Mouse (Mus musculus) heart, embryonic 13.5 days (tissue): ENCODE data around the gene Psma6. TPM values are rescaled to one million over a fixed set of nuclear protein-coding genes. Genes with fewer than 3 reads are reported as not detected.

ENCODE experiments used
- ATAC-seq: fragments of 200-750 bp; cut with Nextera tagmentation; 2 replicates; pipeline ENCODE4 v1.8.0; 2017; ENCODE audit warnings: moderate TSS enrichment; ENCODE audit not compliant: insufficient number of reproducible peaks, low FRiP score, low TSS enrichment; ENCODE audit errors: extremely low read depth
- H3K27ac ChIP-seq: fragments of 300-500 bp; sonication (generic); replicated peaks from 2 replicates; pipeline ENCODE4 v1.5.1; 2015; ENCODE audit warnings: moderate library complexity, mild to moderate bottlenecking, inconsistent platforms
- H3K27me3 ChIP-seq: fragments of 300-500 bp; sonication (generic); replicated peaks from 2 replicates; pipeline ENCODE4 v1.6.1; 2015; ENCODE audit warnings: mild to moderate bottlenecking, inconsistent platforms
- H3K36me3 ChIP-seq: fragments of 300-500 bp; sonication (generic); 2 replicates; pipeline ENCODE4 v1.6.1; 2015; ENCODE audit warnings: mild to moderate bottlenecking, inconsistent platforms
- H3K4me1 ChIP-seq: fragments of 300-500 bp; sonication (generic); 2 replicates; pipeline ENCODE4 v1.6.1; 2015; ENCODE audit warnings: inconsistent platforms
- H3K4me2 ChIP-seq: fragments of 300-500 bp; sonication (generic); 2 replicates; pipeline ENCODE4 v1.6.1; 2015; ENCODE audit warnings: inconsistent platforms, mild to moderate bottlenecking, moderate library complexity
- H3K4me3 ChIP-seq: fragments of 300-500 bp; sonication (generic); 2 replicates; pipeline ENCODE4 v1.5.1; 2015; ENCODE audit warnings: moderate library complexity, mild to moderate bottlenecking, inconsistent platforms
- H3K9ac ChIP-seq: fragments of 300-500 bp; sonication (generic); 2 replicates; pipeline ENCODE4 v1.6.1; 2015; ENCODE audit warnings: inconsistent platforms, mild to moderate bottlenecking, moderate library complexity
- H3K9me3 ChIP-seq: fragments of 300-500 bp; sonication (generic); 2 replicates; pipeline ENCODE4 v1.6.1; 2016; ENCODE audit warnings: inconsistent platforms
- WGBS: fragments of 180-500 bp; shearing (Covaris S2); methylation state at CpG from one replicate; pipeline ENCODE4 v1.1.7; 2015; ENCODE audit warnings: mixed read lengths; 5-methylcytosine and 5-hydroxymethylcytosine counted together
- polyA plus RNA-seq: library from polyadenylated mRNA; unstranded; fragments of >200 nt; fragmentation: Nextera tagmentation; extraction: Ambion mirVana; gene quantifications from 2 replicates; pipeline ENCODE4 v1.2.1, GENCODE M21; 2015

Gene Psma6
- polyA plus RNA-seq, 1 experiment from 2014 or later, result 321 TPM

GRCm38 (mm10) chr12:55440416-55440815, 56.4 kb downstream of the Psma6 start:
- Histone ChIP-seq H3K4me2 (no peak overlapping the region), H3K27me3 (no peaks in the 10 kb centered on the region), H3K4me1 (peaks cover 51% of the 10 kb centered on the region), H3K9me3 (no peaks in the 10 kb centered on the region), H3K27ac (no peak overlapping the region), H3K4me3 (no peak overlapping the region), H3K36me3 (no peaks in the 10 kb centered on the region), H3K9ac (no peak overlapping the region)
- ATAC-seq, result no peak
- 76% methylated on average over 5 of the region's 5 CpGs for WGBS

DNA sequence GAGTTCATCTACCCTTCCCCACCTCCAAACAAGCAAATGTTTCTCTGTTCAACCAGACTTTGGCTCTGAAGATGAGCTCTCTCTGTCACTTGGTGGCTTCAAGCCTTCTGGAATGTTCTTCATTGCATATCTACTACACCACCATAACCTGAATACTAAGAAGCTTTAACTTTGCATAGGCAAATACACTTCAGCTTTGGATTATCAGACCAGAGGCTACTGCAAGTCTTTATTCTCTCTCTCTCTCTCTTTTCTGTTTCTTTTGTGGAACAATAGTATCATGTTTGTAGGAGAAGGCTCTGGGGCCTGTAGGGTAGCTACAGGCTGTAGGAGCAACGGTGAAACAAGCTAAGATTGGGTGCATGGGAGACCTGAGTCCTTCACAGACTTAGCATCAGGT, 58.2 kb downstream of the Psma6 start:
- no peaks in the 10 kb centered on the region for H3K27me3 ChIP-seq
- no peaks in the 10 kb centered on the region for H3K9me3 ChIP-seq
- peaks cover 61% of the 10 kb centered on the region for H3K4me1 ChIP-seq
- ATAC-seq, result no peak
- 88% methylated on average over 1 of the region's 1 CpGs for WGBS
- H3K36me3 ChIP-seq, result no peaks in the 10 kb centered on the region
- no peak overlapping the region for H3K4me2 ChIP-seq
- H3K9ac ChIP-seq, result no peak overlapping the region
- H3K4me3 ChIP-seq, result no peak overlapping the region
- peak overlapping the region; percentile 71; the same call in 1 of the 2 replicates for H3K27ac ChIP-seq

GRCm38 (mm10) chr12:55442861-55443850, 59.1 kb downstream of the Psma6 start:
- Histone ChIP-seq H3K4me1 (peaks cover 60% of the 10 kb centered on the region), H3K4me2 (no peak overlapping the region), H3K36me3 (no peaks in the 10 kb centered on the region), H3K27ac (peak overlapping the region; percentile 71), H3K9ac (peak overlapping the region; percentile 2; the same call in 1 of the 2 replicates), H3K9me3 (no peaks in the 10 kb centered on the region), H3K27me3 (no peaks in the 10 kb centered on the region), H3K4me3 (no peak overlapping the region)
- 49% methylated on average over 9 of the region's 9 CpGs for WGBS
- peak; percentile 22; the same call in 1 of the 2 replicates for ATAC-seq

- WGBS, result 83% methylated on average over 4 of the region's 4 CpGs
- Histone ChIP-seq H3K27ac (peak overlapping the region; percentile 71), H3K27me3 (no peaks in the 10 kb centered on the region), H3K9ac (0 out of 2 replicates have a peak overlapping the region, but pooled peaks have one; percentile 1), H3K4me1 (peaks cover 59% of the 10 kb centered on the region), H3K4me3 (no peak overlapping the region), H3K4me2 (no peak overlapping the region), H3K36me3 (no peaks in the 10 kb centered on the region), H3K9me3 (no peaks in the 10 kb centered on the region)
- no peak for ATAC-seq
Observed at GRCm38 (mm10) chr12:55444031-55444451, 60.0 kb downstream of the Psma6 start.

DNA sequence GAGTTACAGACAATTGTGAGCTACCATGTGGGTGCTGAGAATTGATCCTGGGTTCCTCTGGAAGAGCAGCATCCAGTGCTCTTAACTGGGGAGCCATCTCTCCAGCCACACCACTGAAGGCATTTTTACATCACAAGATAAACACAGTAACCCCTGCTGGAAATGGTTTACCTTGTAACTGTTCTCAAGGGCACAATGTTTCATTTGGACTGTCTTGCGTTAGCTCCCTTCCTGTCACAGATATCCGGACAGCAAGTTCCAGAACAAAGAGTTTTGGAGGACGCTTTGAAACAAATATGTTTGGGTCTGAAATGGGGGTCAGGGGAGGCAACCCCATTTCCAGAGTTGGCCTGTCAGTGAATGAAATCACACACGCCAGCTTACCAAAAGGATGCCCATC, 61.6 kb downstream of the Psma6 start:
- H3K27ac ChIP-seq, result peak overlapping the region; percentile 95
- no peaks in the 10 kb centered on the region for H3K27me3 ChIP-seq
- H3K4me2 ChIP-seq, result no peak overlapping the region
- no peak for ATAC-seq
- no peaks in the 10 kb centered on the region for H3K36me3 ChIP-seq
- 57% methylated on average over 4 of the region's 4 CpGs for WGBS
- no peak overlapping the region for H3K9ac ChIP-seq
- peaks cover 62% of the 10 kb centered on the region for H3K4me1 ChIP-seq
- H3K9me3 ChIP-seq, result no peaks in the 10 kb centered on the region
- H3K4me3 ChIP-seq, result no peak overlapping the region

DNA sequence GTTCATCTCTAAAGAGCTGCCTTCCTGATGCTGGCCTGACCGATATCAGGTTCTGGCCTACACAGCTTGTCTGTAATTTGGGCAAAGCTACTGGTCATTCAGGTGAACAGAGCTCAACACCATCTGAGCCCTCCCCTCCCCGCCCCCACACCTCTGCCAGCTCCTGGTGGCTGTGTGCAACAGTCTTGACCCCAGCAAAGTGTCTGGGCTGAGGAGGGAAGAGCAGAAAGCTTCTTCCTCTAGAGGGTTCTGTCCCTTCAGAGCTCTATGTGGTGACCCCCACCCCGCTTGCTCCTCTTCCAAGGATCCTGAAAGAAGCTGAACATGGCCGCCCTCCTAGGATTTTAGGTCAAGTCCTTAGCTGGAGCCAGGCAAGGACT, 62.3 kb downstream of the Psma6 start:
- no peaks in the 10 kb centered on the region for H3K9me3 ChIP-seq
- H3K4me2 ChIP-seq, result peak overlapping the region; percentile 29; the same call in 1 of the 2 replicates
- peaks cover 62% of the 10 kb centered on the region for H3K4me1 ChIP-seq
- no peaks in the 10 kb centered on the region for H3K36me3 ChIP-seq
- H3K27me3 ChIP-seq, result no peaks in the 10 kb centered on the region
- H3K27ac ChIP-seq, result peak overlapping the region; percentile 95
- no peak for ATAC-seq
- WGBS, result 78% methylated on average over 4 of the region's 4 CpGs
- no peak overlapping the region for H3K4me3 ChIP-seq
- H3K9ac ChIP-seq, result peak overlapping the region; percentile 25

GRCm38 (mm10) chr12:55446746-55447395, 62.8 kb downstream of the Psma6 start:
- no peaks in the 10 kb centered on the region for H3K36me3 ChIP-seq
- peak overlapping the region; percentile 25 for H3K9ac ChIP-seq
- ATAC-seq, result peak; percentile 80; the same call in 1 of the 2 replicates
- 9% methylated on average over 13 of the region's 13 CpGs for WGBS
- peak overlapping the region; percentile 95 for H3K27ac ChIP-seq
- H3K9me3 ChIP-seq, result no peaks in the 10 kb centered on the region
- H3K27me3 ChIP-seq, result no peaks in the 10 kb centered on the region
- H3K4me1 ChIP-seq, result peaks cover 61% of the 10 kb centered on the region
- no peak overlapping the region for H3K4me3 ChIP-seq
- H3K4me2 ChIP-seq, result peak overlapping the region; percentile 29

DNA sequence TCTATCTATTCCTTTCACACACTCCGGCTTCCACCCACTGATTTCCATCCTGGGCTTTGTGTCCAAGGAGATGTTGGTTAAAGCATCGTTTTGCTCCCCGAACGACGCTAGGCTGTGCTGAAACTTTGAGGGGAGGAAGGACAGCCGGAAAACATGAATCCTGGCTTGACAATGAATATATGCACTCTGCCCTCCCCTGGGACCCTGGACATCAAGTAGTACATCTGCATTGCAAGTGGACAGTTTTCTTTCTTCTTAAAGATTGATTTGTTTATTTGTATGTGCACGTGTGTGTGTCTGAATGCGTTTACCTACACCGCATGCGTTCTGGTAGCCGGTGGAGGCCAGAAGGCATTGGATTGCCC, 63.4 kb downstream of the Psma6 start:
- H3K36me3 ChIP-seq, result no peaks in the 10 kb centered on the region
- H3K27ac ChIP-seq, result peak overlapping the region; percentile 95
- peak overlapping the region; percentile 25 for H3K9ac ChIP-seq
- no peak for ATAC-seq
- H3K27me3 ChIP-seq, result no peaks in the 10 kb centered on the region
- H3K4me1 ChIP-seq, result peaks cover 59% of the 10 kb centered on the region
- H3K4me3 ChIP-seq, result no peak overlapping the region
- WGBS, result 68% methylated on average over 11 of the region's 11 CpGs
- no peaks in the 10 kb centered on the region for H3K9me3 ChIP-seq
- peak overlapping the region; percentile 29 for H3K4me2 ChIP-seq

DNA sequence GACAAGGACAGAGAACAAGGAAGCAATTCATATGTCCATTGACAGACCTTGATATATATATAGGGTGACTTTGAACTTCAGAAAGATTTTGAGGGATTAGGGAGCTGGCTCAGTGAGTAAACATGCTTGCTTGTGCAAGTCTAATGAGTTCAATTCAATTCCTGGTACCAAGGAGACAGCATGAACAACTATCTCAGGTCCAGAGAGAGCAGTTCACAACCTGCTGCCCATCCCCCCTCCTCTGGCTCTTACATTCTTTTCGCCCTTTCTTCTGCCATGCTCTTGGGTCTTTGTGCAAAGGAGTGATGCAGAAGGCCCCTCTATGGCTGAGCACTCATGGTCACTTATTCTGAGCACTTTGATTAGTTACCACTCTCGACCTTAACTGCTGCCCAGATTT, 64.4 kb downstream of the Psma6 start:
- no peaks in the 10 kb centered on the region for H3K27me3 ChIP-seq
- H3K4me1 ChIP-seq, result peaks cover 58% of the 10 kb centered on the region
- no peak overlapping the region for H3K27ac ChIP-seq
- no peaks in the 10 kb centered on the region for H3K9me3 ChIP-seq
- H3K9ac ChIP-seq, result no peak overlapping the region
- WGBS, result 59% methylated on average over 2 of the region's 2 CpGs
- ATAC-seq, result no peak
- H3K36me3 ChIP-seq, result no peaks in the 10 kb centered on the region
- H3K4me3 ChIP-seq, result no peak overlapping the region
- H3K4me2 ChIP-seq, result no peak overlapping the region

DNA sequence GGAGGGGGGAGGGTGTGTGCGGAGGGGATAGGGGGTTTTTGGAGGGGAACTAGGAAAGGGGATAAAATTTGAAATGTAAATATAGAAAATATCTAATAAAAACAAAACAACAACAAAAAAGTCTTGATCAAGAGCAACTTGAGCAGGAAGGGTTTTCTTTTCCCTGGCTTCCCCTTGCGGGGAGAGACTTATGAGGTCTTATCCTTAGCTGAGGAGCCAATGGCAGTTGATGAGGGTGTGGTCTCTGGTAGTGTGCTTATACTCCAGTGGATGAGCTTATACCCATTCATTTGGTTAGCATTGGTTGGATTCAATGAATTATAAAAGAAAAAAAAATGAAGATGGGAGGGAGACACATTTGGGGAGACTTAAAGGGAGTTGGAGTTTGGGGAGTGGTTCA, 65.0 kb downstream of the Psma6 start:
- Histone ChIP-seq H3K27me3 (no peaks in the 10 kb centered on the region), H3K9ac (no peak overlapping the region), H3K4me3 (no peak overlapping the region), H3K27ac (no peak overlapping the region), H3K36me3 (no peaks in the 10 kb centered on the region), H3K9me3 (no peaks in the 10 kb centered on the region), H3K4me1 (peaks cover 55% of the 10 kb centered on the region), H3K4me2 (no peak overlapping the region)
- ATAC-seq, result no peak
- 93% methylated on average over 2 of the region's 2 CpGs for WGBS

GRCm38 (mm10) chr12:55450421-55450820, 66.4 kb downstream of the Psma6 start:
- H3K4me2 ChIP-seq, result no peak overlapping the region; the same call in 1 of the 2 replicates
- ATAC-seq, result no peak

More at GRCm38 (mm10) chr12:55450421-55450820, 66.4 kb downstream of the Psma6 start:
- Histone ChIP-seq H3K9ac (no peak overlapping the region), H3K4me3 (no peak overlapping the region), H3K4me1 (peaks cover 52% of the 10 kb centered on the region), H3K9me3 (no peaks in the 10 kb centered on the region), H3K27me3 (no peaks in the 10 kb centered on the region), H3K36me3 (no peaks in the 10 kb centered on the region), H3K27ac (no peak overlapping the region)
- 61% methylated on average over 16 of the region's 16 CpGs for WGBS
